Mouse (Mus musculus): ENCODE results near the gene Ceacam13.
"Not testable (repeated sequence)": the region's sequence is repeated elsewhere in the genome, so short reads cannot be mapped to it uniquely, and the experiment has no call there.

The Ceacam13 gene

GRCm38 (mm10) chr7:18009589-18009988, at the start of gene Ceacam13:
Gene Ceacam13 (plus strand): TSS chr7:18009889.
- no peak for DNase-seq (ENCODE audit: low read depth, low spot score)

GRCm38 (mm10) chr7:17971824-17972223, 37.9 kb upstream of the Ceacam13 start, which contains the start of gene Ceacam11:
Gene Ceacam11 (plus strand): TSS chr7:17972124.
- DNase-seq (ENCODE audit: low read depth, low spot score): no peak

GRCm38 (mm10) chr7:18001131-18001530, 8.6 kb upstream of the Ceacam13 start:
- DNase-seq (ENCODE audit: low read depth, low spot score): not testable (repeated sequence)

GRCm38 (mm10) chr7:18065629-18066028, 55.9 kb downstream of the Ceacam13 start, which contains the start of gene Ceacam12:
Gene Ceacam12 (plus strand): TSS chr7:18065929.
- DNase-seq (ENCODE audit: low read depth, low spot score): no peak

Measured in 3T3-L1 (cell line).